Mouse (Mus musculus) forebrain, embryonic 15.5 days (tissue): ENCODE measurements around the gene Nfasc. TPM values are rescaled to one million over a fixed set of nuclear protein-coding genes. Genes with fewer than 3 reads are reported as not detected.

ENCODE experiments used
- ATAC-seq: fragments of 200-750 bp; cut with Nextera tagmentation; replicated peaks from 2 replicates; pipeline ENCODE4 v1.8.0; 2017; ENCODE audit warnings: mild to moderate bottlenecking, moderate TSS enrichment, moderate library complexity
- H3K27ac ChIP-seq: fragments of 300-500 bp; sonication (generic); replicated peaks from 2 replicates; pipeline ENCODE4 v1.5.1; 2015; ENCODE audit warnings: mild to moderate bottlenecking, inconsistent platforms
- H3K27me3 ChIP-seq: fragments of 300-500 bp; sonication (generic); 2 replicates; pipeline ENCODE4 v1.6.1; 2015; ENCODE audit warnings: inconsistent platforms
- H3K36me3 ChIP-seq: fragments of 300-500 bp; sonication (generic); 2 replicates; pipeline ENCODE4 v1.6.1; 2015; ENCODE audit warnings: mild to moderate bottlenecking, inconsistent platforms
- H3K4me1 ChIP-seq: fragments of 300-500 bp; sonication (generic); 2 replicates; pipeline ENCODE4 v1.6.1; 2015; ENCODE audit warnings: inconsistent platforms
- H3K4me2 ChIP-seq: fragments of 300-500 bp; sonication (generic); replicated peaks from 2 replicates; pipeline ENCODE4 v1.6.1; 2015; ENCODE audit warnings: mild to moderate bottlenecking, inconsistent platforms
- H3K4me3 ChIP-seq: fragments of 300-500 bp; sonication (generic); 2 replicates; pipeline ENCODE4 v1.5.1; 2015; ENCODE audit warnings: mild to moderate bottlenecking, inconsistent platforms
- H3K9ac ChIP-seq: fragments of 300-500 bp; sonication (generic); replicated peaks from 2 replicates; pipeline ENCODE4 v1.6.1; 2015; ENCODE audit warnings: mild to moderate bottlenecking, inconsistent platforms
- H3K9me3 ChIP-seq: fragments of 300-500 bp; sonication (generic); 2 replicates; pipeline ENCODE4 v1.6.1; 2016; ENCODE audit warnings: inconsistent platforms
- WGBS: fragments of 180-500 bp; shearing (Covaris S2); methylation state at CpG from one replicate; pipeline ENCODE4 v1.1.7; 2015; ENCODE audit warnings: mixed read lengths; 5-methylcytosine and 5-hydroxymethylcytosine counted together
- polyA plus RNA-seq: library from polyadenylated mRNA; unstranded; fragments of >200 nt; fragmentation: Nextera tagmentation; extraction: Ambion mirVana; gene quantifications from 2 replicates; pipeline ENCODE4 v1.2.1, GENCODE M21; 2015

The Nfasc gene
- polyA plus RNA-seq, 1 experiment from 2014 or later: 51.5 TPM

GRCm38 (mm10) chr1:132672704-132673103 lies 68.9 kb downstream of the Nfasc start:
- Histone ChIP-seq H3K9me3 (no peaks in the 10 kb centered on the region), H3K36me3 (no peaks in the 10 kb centered on the region), H3K4me2 (no peak overlapping the region), H3K4me1 (0 out of 2 replicates have a peak, but pooled peaks cover 4% of the 10 kb centered on the region), H3K27me3 (no peaks in the 10 kb centered on the region), H3K27ac (no peak overlapping the region), H3K4me3 (no peak overlapping the region), H3K9ac (no peak overlapping the region)
- 93% methylated on average over 3 of the region's 3 CpGs for WGBS
- no peak for ATAC-seq

- ATAC-seq: no peak
Observed at GRCm38 (mm10) chr1:132669200-132669599, 72.4 kb downstream of the Nfasc start.

GRCm38 (mm10) chr1:132660354-132660753 lies 81.2 kb downstream of the Nfasc start:
- Histone ChIP-seq H3K36me3 (peaks cover 5% of the 10 kb centered on the region; the same call in 1 of the 2 replicates), H3K4me1 (peaks cover 44% of the 10 kb centered on the region), H3K4me2 (no peak overlapping the region), H3K9me3 (no peaks in the 10 kb centered on the region), H3K4me3 (no peak overlapping the region), H3K27me3 (no peaks in the 10 kb centered on the region), H3K27ac (peak overlapping the region; percentile 92), H3K9ac (no peak overlapping the region)
- 19% methylated on average over 4 of the region's 4 CpGs for WGBS
- ATAC-seq: peak; percentile 53; the same call in 1 of the 2 replicates

More at GRCm38 (mm10) chr1:132669200-132669599, 72.4 kb downstream of the Nfasc start:
- H3K36me3 ChIP-seq: no peaks in the 10 kb centered on the region
- no peaks in the 10 kb centered on the region for H3K9me3 ChIP-seq
- no peak overlapping the region for H3K9ac ChIP-seq
- WGBS: 91% methylated on average over 6 of the region's 6 CpGs
- H3K27ac ChIP-seq: peak overlapping the region; percentile 14; the same call in 1 of the 2 replicates
- no peaks in the 10 kb centered on the region for H3K27me3 ChIP-seq
- no peak overlapping the region for H3K4me2 ChIP-seq
- H3K4me1 ChIP-seq: peaks cover 4% of the 10 kb centered on the region; the same call in 1 of the 2 replicates
- H3K4me3 ChIP-seq: no peak overlapping the region

GRCm38 (mm10) chr1:132659604-132660003 lies 82.0 kb downstream of the Nfasc start:
- Histone ChIP-seq H3K27me3 (no peaks in the 10 kb centered on the region), H3K4me2 (no peak overlapping the region), H3K27ac (peak overlapping the region; percentile 92), H3K9ac (no peak overlapping the region), H3K4me3 (no peak overlapping the region), H3K4me1 (peaks cover 51% of the 10 kb centered on the region), H3K9me3 (no peaks in the 10 kb centered on the region), H3K36me3 (peaks cover 5% of the 10 kb centered on the region; the same call in 1 of the 2 replicates)
- peak; percentile 89 for ATAC-seq
- WGBS: 12% methylated on average over 3 of the region's 3 CpGs

GRCm38 (mm10) chr1:132655611-132656010 lies 86.0 kb downstream of the Nfasc start:
- no peak overlapping the region for H3K4me2 ChIP-seq
- H3K9me3 ChIP-seq: no peaks in the 10 kb centered on the region
- H3K9ac ChIP-seq: no peak overlapping the region
- H3K4me3 ChIP-seq: no peak overlapping the region
- no peaks in the 10 kb centered on the region for H3K27me3 ChIP-seq
- peaks cover 78% of the 10 kb centered on the region for H3K4me1 ChIP-seq
- whole genome bisulfite sequencing: 69% methylated on average over 6 of the region's 6 CpGs
- ATAC-seq: no peak
- peak overlapping the region; percentile 78 for H3K27ac ChIP-seq
- no peaks in the 10 kb centered on the region for H3K36me3 ChIP-seq

- no peak for ATAC-seq
- H3K4me1 ChIP-seq: peaks cover 78% of the 10 kb centered on the region
Observed at GRCm38 (mm10) chr1:132654769-132655168, 86.8 kb downstream of the Nfasc start.

GRCm38 (mm10) chr1:132653841-132654457 lies 87.6 kb downstream of the Nfasc start:
- peak overlapping the region; percentile 28; the same call in 1 of the 2 replicates for H3K9ac ChIP-seq
- H3K9me3 ChIP-seq: no peaks in the 10 kb centered on the region
- no peaks in the 10 kb centered on the region for H3K36me3 ChIP-seq
- H3K4me3 ChIP-seq: no peak overlapping the region
- 36% methylated on average over 12 of the region's 12 CpGs for WGBS
- no peak overlapping the region; the same call in 1 of the 2 replicates for H3K4me2 ChIP-seq
- peaks cover 74% of the 10 kb centered on the region for H3K4me1 ChIP-seq
- peak; percentile 53 for ATAC-seq
- peak overlapping the region; percentile 78 for H3K27ac ChIP-seq
- no peaks in the 10 kb centered on the region for H3K27me3 ChIP-seq

More at GRCm38 (mm10) chr1:132654769-132655168, 86.8 kb downstream of the Nfasc start:
- Histone ChIP-seq H3K27me3 (no peaks in the 10 kb centered on the region), H3K27ac (peak overlapping the region; percentile 78), H3K9ac (0 out of 2 replicates have a peak overlapping the region, but pooled peaks have one; percentile 25), H3K9me3 (no peaks in the 10 kb centered on the region), H3K4me2 (no peak overlapping the region), H3K36me3 (no peaks in the 10 kb centered on the region), H3K4me3 (no peak overlapping the region)
- 39% methylated on average over 9 of the region's 9 CpGs for WGBS

GRCm38 (mm10) chr1:132653161-132653560 lies 88.4 kb downstream of the Nfasc start:
- no peak for ATAC-seq
- no peaks in the 10 kb centered on the region for H3K9me3 ChIP-seq
- H3K4me3 ChIP-seq: no peak overlapping the region
- WGBS: 86% methylated on average over 9 of the region's 9 CpGs
- H3K4me1 ChIP-seq: peaks cover 80% of the 10 kb centered on the region
- no peaks in the 10 kb centered on the region for H3K27me3 ChIP-seq
- peak overlapping the region; percentile 78 for H3K27ac ChIP-seq
- H3K9ac ChIP-seq: no peak overlapping the region
- no peak overlapping the region for H3K4me2 ChIP-seq
- no peaks in the 10 kb centered on the region for H3K36me3 ChIP-seq

- Histone ChIP-seq H3K4me3 (no peak overlapping the region), H3K4me1 (peaks cover 64% of the 10 kb centered on the region), H3K9ac (no peak overlapping the region), H3K4me2 (no peak overlapping the region), H3K27ac (peak overlapping the region; percentile 86), H3K36me3 (no peaks in the 10 kb centered on the region), H3K27me3 (no peaks in the 10 kb centered on the region), H3K9me3 (no peaks in the 10 kb centered on the region)
- 37% methylated on average over 9 of the region's 9 CpGs for whole genome bisulfite sequencing
- peak; percentile 80 for ATAC-seq
Observed at GRCm38 (mm10) chr1:132650680-132651079, 90.9 kb downstream of the Nfasc start.

GRCm38 (mm10) chr1:132647958-132648357 lies 93.6 kb downstream of the Nfasc start:
- 71% methylated on average over 6 of the region's 6 CpGs for WGBS
- H3K4me2 ChIP-seq: no peak overlapping the region
- no peaks in the 10 kb centered on the region for H3K36me3 ChIP-seq
- ATAC-seq: no peak
- H3K9ac ChIP-seq: no peak overlapping the region
- no peaks in the 10 kb centered on the region for H3K27me3 ChIP-seq
- H3K9me3 ChIP-seq: no peaks in the 10 kb centered on the region
- peak overlapping the region; percentile 44 for H3K27ac ChIP-seq
- no peak overlapping the region for H3K4me3 ChIP-seq
- peaks cover 37% of the 10 kb centered on the region for H3K4me1 ChIP-seq

- WGBS: 51% methylated on average over 13 of the region's 13 CpGs
- Histone ChIP-seq H3K4me1 (peaks cover 50% of the 10 kb centered on the region), H3K27me3 (no peaks in the 10 kb centered on the region), H3K9ac (no peak overlapping the region), H3K27ac (peak overlapping the region; percentile 83), H3K36me3 (peaks cover 10% of the 10 kb centered on the region), H3K4me2 (no peak overlapping the region), H3K9me3 (no peaks in the 10 kb centered on the region), H3K4me3 (no peak overlapping the region)
- peak; percentile 90 for ATAC-seq
Observed at GRCm38 (mm10) chr1:132641049-132641795, 100.4 kb downstream of the Nfasc start.

- peak overlapping the region; percentile 83 for H3K27ac ChIP-seq
- H3K4me1 ChIP-seq: peaks cover 50% of the 10 kb centered on the region
- 83% methylated on average over 6 of the region's 6 CpGs for WGBS
- no peaks in the 10 kb centered on the region for H3K9me3 ChIP-seq
- no peaks in the 10 kb centered on the region for H3K27me3 ChIP-seq
- H3K4me3 ChIP-seq: no peak overlapping the region
- no peak for ATAC-seq
- no peak overlapping the region for H3K9ac ChIP-seq
- no peak overlapping the region for H3K4me2 ChIP-seq
- H3K36me3 ChIP-seq: peaks cover 11% of the 10 kb centered on the region
Observed at GRCm38 (mm10) chr1:132640256-132640655, 101.3 kb downstream of the Nfasc start.
